Mouse (Mus musculus): ENCODE measurements around the gene Ttc9. TPM values are rescaled to one million over a fixed set of nuclear protein-coding genes. Genes with fewer than 3 reads are reported as not detected.

Ttc9 gene
- polyA plus RNA-seq (2016; fragmentation: Nextera tagmentation; extraction: Ambion mirVana): 6.4 and 7.0 TPM in 2 replicates

DNA sequence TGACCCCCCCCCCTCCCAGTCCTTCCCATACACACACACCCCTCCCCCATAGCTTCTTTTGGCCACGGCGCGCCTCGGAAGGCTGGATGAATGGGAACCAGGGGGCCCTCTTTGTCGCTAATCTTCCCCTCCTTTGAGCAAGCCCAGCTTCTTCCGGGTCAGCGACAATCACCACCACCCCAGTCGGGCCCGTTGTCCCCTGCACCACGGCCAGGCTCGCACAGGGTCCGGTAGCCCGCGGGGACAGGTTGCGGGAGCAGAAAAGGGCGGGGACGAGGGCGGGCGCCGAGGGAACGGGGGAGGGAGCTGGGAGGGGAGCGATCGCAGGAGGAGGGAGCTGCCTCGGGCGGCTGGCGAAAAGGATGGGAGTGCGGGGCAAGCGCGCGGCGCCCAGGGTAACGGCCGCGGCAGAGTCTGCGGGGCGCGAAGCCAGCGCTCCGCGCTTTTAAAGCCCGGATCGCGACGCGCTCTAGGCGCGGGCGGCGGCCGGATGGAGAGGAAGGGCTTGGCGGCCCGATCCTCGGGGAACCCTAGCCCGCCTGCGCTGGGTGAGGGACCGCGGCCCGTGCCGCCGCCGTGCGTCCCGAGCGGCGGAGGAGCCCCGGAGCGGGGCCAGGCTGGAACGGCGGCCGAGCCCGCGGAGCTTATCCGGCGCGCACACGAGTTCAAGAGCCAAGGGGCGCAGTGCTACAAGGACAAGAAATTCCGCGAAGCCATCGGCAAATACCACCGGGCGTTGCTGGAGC lies at the start of gene Ttc9:
TSS of gene Ttc9 (plus strand) at position 335 of the 746 bp plus-strand sequence.
- Histone ChIP-seq H3K9me3 (no peaks in the 10 kb centered on the region), H3K27me3 (replicated peaks) (peaks cover 9% of the 10 kb centered on the region; the same call in 1 of the 2 replicates), H3K4me2 (replicated peaks) (peak within 1 kb of the TSS; percentile 97), H3K4me1 (peaks cover 10% of the 10 kb centered on the region), H3K36me3 (no peaks in the 10 kb centered on the region), H3K9ac (peak within 1 kb of the TSS; percentile 78), H3K4me3 (peak within 1 kb of the TSS; percentile 67), H3K27ac (peak within 1 kb of the TSS; percentile 50; the same call in 1 of the 2 replicates)
- WGBS: under 1% methylated on average over 79 of the region's 82 CpGs
- ATAC-seq (ENCODE audit: low FRiP score, low read depth): peak; percentile 80

DNA sequence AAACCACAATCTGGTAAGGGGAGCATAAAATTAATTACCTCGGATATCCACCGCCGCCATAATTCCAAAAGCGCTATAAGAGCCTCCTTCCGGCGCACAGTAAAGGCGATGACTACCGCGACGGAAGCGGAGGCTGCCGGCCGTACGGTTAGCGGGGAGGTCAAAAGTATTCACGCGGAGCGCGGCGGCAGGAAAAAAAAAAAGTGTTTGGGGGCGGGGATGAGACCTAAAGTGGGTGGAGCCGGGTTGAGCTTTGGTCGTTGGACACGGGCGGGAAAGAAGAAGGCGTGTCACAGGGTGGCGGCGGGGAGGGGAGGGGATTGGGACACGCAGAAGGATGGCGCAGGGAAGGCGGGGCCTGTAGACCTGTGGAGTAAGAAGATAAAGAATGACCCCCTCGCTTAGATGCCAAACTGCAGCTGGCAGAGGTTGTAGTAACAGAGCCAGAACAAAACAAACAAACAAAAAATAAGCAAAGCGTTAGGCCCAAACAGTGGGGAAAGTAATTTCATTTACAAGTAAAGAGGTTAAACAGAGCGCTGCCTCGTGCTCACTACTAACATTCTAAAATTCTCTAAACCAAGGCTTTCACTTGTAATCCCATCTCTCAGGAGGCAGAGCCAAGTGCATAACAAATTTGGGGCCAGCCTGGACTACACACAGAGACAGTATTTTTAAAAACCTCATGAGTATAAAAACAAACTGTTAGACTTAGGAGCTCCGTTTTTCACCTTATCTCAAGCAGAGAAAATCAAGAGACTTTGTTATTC lies 36.0 kb upstream of the Ttc9 start, which contains the start of gene Med6:
TSS of gene Med6 (minus strand) at position 107 of the 770 bp plus-strand sequence.
- peak; percentile 97 for ATAC-seq (ENCODE audit: low FRiP score, low read depth)
- WGBS: 3% methylated on average over 36 of the region's 36 CpGs
- Histone ChIP-seq H3K27me3 (replicated peaks) (no peaks in the 10 kb centered on the region), H3K4me2 (replicated peaks) (peak within 1 kb of the TSS; percentile 75), H3K9ac (peak within 1 kb of the TSS; percentile 72), H3K27ac (no peak within 1 kb of the TSS), H3K4me1 (peaks cover 5% of the 10 kb centered on the region; the same call in 1 of the 2 replicates), H3K4me3 (peak within 1 kb of the TSS; percentile 70), H3K9me3 (no peaks in the 10 kb centered on the region), H3K36me3 (peaks cover 9% of the 10 kb centered on the region; the same call in 1 of the 2 replicates)

DNA sequence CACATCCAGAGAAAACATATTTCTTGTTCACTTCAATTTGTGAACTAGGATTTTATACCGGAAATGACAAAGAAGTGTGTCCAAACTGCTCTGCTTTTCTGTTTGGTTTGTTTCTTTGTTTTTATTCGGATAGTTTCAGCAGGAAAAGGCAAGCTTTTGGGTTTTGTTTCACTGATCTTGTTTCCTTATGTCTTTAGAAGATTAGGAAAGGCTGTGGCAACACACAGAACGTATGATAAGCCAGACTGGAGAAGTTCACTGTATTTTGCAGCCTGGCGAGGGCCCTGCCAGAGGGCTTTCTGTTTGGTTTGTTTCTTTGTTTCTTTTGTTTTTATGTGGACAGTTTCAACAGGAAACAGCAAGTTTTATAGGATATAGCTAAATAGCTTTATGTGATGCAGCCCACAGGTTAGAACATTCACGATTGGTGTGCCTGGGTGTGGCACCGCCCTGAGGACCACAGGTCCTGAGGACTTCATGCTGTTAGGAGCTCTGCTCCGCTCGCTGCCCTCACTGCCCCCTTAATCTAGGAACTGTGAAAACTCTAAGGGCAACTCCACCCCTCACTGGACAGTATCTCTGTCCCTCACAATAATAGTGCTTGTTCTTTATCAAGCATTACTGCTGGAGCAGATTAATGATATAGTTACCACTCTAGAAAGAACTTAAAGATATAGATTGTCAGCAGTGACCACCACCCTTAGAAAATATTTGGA lies 34.3 kb upstream of the Ttc9 start:
- H3K4me1 ChIP-seq: peaks cover 5% of the 10 kb centered on the region; the same call in 1 of the 2 replicates
- WGBS: 85% methylated on average over 8 of the region's 8 CpGs
- no peak overlapping the region for H3K27ac ChIP-seq
- H3K9me3 ChIP-seq: no peaks in the 10 kb centered on the region
- H3K4me3 ChIP-seq: no peak overlapping the region
- no peak overlapping the region for H3K4me2 ChIP-seq (replicated peaks)
- ATAC-seq (ENCODE audit: low FRiP score, low read depth): no peak
- no peaks in the 10 kb centered on the region for H3K36me3 ChIP-seq
- H3K27me3 ChIP-seq (replicated peaks): no peaks in the 10 kb centered on the region; the same call in 1 of the 2 replicates
- H3K9ac ChIP-seq: no peak overlapping the region

DNA sequence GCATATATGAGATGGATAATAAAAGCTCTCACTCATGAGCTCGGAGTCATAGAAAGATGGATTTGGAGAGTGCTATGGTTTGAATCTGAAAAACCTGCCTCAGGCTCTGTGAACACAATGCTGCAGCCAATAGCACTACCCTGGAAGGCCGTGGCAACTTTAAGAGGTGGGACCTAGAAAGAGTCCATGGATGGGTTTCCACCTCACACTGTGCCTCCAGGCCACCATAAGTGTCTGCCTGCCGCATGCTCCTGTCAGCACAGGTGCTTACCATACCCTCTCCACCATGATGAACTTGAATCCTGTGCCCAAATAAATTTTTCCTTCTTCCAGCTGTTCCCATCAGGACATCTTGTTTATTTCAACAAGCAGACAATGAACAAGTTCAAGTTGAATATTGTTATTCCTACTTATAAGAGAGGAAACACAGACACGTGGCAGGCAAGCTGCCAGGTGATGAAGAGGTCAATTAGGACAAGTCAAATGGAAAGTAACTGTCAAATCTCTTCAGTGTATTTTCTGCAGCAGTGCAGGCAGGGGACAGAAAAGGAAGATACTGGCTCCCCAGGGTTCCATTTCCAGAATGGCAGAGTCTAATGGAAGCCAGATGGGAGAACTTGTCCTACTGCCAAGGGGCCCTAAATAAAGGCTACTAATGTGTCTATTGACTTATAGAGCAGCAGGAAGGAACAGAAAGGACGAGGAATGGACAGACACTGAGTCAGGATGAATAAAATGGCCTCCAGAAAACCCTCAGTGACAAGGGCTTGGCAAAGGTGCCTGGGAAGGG lies 25.9 kb upstream of the Ttc9 start:
- ATAC-seq (ENCODE audit: low FRiP score, low read depth): no peak
- 57% methylated on average over 5 of the region's 5 CpGs for whole genome bisulfite sequencing
- no peak overlapping the region for H3K4me3 ChIP-seq

DNA sequence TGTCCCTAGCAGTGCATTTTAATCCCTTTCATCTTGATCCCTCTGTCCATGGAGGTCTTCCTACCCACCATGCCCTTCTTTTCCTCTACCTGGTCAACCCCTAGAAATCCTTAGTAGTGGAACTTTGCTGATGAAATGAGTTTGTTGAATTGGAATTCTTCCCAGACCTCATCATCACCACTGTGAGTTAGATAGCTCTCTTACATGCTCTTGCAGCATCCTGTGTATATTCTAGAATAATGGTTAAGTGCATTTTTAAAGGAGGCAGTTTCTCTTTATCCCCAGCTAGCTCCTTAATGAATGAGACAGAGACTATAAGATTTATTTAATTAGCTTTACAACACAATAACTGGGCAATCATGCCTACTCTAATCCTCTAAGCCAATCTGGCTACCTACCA lies 21.6 kb upstream of the Ttc9 start:
- H3K4me2 ChIP-seq (replicated peaks): no peak overlapping the region
- no peaks in the 10 kb centered on the region for H3K4me1 ChIP-seq
- H3K4me3 ChIP-seq: no peak overlapping the region
- H3K36me3 ChIP-seq: no peaks in the 10 kb centered on the region
- no peak overlapping the region for H3K9ac ChIP-seq
- no peak overlapping the region for H3K27ac ChIP-seq
- H3K9me3 ChIP-seq: no peaks in the 10 kb centered on the region
- no peak for ATAC-seq (ENCODE audit: low FRiP score, low read depth)
- H3K27me3 ChIP-seq (replicated peaks): no peaks in the 10 kb centered on the region

More for the DNA sequence above, 25.9 kb upstream of the Ttc9 start:
- Histone ChIP-seq H3K4me1 (no peaks in the 10 kb centered on the region), H3K9me3 (no peaks in the 10 kb centered on the region), H3K9ac (no peak overlapping the region), H3K4me2 (replicated peaks) (no peak overlapping the region), H3K36me3 (no peaks in the 10 kb centered on the region), H3K27me3 (replicated peaks) (no peaks in the 10 kb centered on the region; the same call in 1 of the 2 replicates), H3K27ac (no peak overlapping the region)

DNA sequence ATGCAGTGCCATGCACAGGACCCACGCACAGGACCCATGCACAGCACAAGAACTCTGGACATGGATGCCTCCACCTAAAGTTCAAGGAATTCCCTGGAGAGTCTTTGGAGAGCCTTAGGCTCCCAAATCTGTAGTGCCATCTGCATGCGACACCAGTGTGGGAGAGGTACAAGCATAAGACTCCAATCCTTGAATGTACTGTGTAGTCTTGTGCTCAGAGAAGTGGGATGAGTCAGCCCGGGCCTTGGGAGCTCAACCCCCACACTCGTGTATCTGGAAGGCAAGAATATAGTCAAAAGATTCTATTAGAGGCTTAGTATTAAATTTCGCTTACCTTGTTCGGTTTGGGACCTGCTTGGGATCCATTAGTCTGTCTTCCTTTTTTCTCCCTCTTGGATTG lies 15.2 kb upstream of the Ttc9 start:
- Histone ChIP-seq H3K36me3 (no peaks in the 10 kb centered on the region), H3K4me2 (replicated peaks) (no peak overlapping the region), H3K27me3 (replicated peaks) (no peaks in the 10 kb centered on the region), H3K27ac (no peak overlapping the region), H3K4me3 (no peak overlapping the region), H3K4me1 (no peaks in the 10 kb centered on the region), H3K9me3 (no peaks in the 10 kb centered on the region), H3K9ac (no peak overlapping the region)
- no peak for ATAC-seq (ENCODE audit: low FRiP score, low read depth)
- WGBS: 84% methylated on average over 6 of the region's 6 CpGs

DNA sequence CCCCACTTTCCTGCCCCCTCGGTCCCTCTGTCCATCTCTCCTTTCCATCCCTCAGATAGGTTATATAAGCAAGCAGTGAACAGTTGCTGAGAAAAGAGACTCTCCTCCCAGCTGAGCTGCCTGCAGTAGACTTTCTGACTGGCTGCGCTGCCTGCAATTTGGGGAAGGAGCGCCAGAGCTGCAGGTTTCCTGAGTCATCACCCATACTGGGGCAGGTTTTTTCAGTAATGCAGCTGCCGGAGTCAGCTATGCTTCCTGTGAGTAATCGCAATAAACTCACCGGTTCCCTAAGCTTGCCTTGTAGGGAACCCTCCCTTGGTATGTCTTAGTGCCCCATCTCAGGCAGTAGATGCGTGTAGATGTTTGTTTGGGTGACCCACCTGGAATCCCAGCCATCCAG lies 14.1 kb upstream of the Ttc9 start:
- ATAC-seq (ENCODE audit: low FRiP score, low read depth): no peak
- WGBS: 53% methylated on average over 7 of the region's 7 CpGs
- Histone ChIP-seq H3K36me3 (no peaks in the 10 kb centered on the region), H3K4me1 (no peaks in the 10 kb centered on the region), H3K9me3 (no peaks in the 10 kb centered on the region), H3K27me3 (replicated peaks) (no peaks in the 10 kb centered on the region), H3K4me2 (replicated peaks) (no peak overlapping the region), H3K9ac (no peak overlapping the region), H3K4me3 (no peak overlapping the region), H3K27ac (no peak overlapping the region)

DNA sequence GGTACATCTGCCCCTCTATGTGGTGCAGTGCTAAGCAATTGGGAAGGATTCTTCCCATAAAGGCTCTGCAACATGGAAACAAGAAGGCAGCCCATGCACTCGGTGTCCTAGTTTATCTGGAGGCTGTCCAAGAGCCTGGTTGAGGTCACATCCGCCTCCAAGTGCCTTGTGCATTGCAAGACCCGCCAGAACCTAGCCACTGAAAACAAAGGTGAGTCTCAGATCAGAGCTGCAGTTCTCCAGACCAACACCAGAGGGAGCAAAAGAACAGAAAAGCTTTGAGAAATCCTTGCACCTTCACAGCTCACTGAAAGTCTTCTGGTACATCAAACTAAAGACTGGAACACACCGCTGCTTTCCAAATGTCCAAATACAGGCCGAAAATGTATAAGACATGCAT lies 11.7 kb upstream of the Ttc9 start:
- ATAC-seq (ENCODE audit: low FRiP score, low read depth): no peak
- H3K4me2 ChIP-seq (replicated peaks): no peak overlapping the region
- WGBS: 25% methylated on average over 5 of the region's 5 CpGs

DNA sequence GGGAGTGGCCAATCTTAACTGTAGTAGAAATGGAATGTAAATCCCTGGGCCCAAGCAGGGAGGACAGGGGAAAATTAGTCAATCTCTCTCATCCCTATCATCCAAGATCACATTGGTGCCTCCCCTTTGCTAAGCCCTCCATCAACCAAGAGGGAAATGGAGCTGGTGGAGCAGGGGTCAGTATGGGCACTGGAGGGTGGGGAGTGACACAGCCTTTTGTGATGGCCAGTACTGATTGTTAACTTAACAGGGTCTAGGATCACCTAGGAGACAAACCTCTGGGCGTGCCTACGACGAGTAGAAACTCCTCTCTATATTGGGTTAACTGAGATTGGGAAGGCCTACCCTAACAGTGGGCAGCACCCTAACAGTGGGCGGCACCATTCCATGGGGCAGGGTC lies 7.7 kb upstream of the Ttc9 start:
- Histone ChIP-seq H3K9me3 (no peaks in the 10 kb centered on the region), H3K27me3 (replicated peaks) (no peaks in the 10 kb centered on the region), H3K36me3 (no peaks in the 10 kb centered on the region), H3K4me3 (no peak overlapping the region), H3K27ac (no peak overlapping the region), H3K4me1 (no peaks in the 10 kb centered on the region), H3K9ac (no peak overlapping the region), H3K4me2 (replicated peaks) (no peak overlapping the region)
- 74% methylated on average over 4 of the region's 4 CpGs for WGBS
- no peak for ATAC-seq (ENCODE audit: low FRiP score, low read depth)

More for the DNA sequence above, 11.7 kb upstream of the Ttc9 start:
- Histone ChIP-seq H3K9me3 (no peaks in the 10 kb centered on the region), H3K4me3 (no peak overlapping the region), H3K9ac (no peak overlapping the region), H3K27me3 (replicated peaks) (no peaks in the 10 kb centered on the region), H3K27ac (no peak overlapping the region), H3K36me3 (no peaks in the 10 kb centered on the region), H3K4me1 (no peaks in the 10 kb centered on the region)

DNA sequence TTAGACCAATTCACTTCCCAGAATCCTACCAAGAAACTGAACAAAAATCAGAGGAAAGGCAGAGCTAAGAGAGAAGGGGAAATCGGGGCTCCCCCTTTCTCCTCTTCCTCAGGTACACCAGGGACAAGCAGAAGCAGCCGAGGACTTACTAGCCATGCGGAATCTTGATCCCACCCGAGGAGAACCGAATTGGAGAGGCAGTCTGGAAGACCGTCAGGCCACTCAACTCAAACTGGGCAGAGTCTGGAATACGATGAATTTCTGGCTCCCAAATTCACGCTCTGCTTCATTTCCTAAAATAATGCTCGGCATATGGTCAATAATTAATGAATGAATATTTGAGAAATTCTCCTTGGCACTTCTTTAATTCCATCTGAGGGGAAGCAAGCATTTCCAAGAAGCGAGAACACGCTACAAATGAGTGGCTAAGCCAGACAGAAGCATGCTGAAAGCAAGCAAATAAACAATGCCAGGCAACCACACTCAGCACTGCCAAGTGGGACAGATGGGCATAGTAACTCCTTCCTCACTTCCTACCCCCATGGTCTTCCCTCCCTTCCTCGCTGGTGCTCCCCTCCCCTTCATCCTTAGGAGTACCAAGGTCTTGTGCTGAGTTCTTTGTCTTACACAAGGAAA lies 4.7 kb upstream of the Ttc9 start:
- Histone ChIP-seq H3K4me2 (replicated peaks) (no peak overlapping the region), H3K4me3 (no peak overlapping the region), H3K4me1 (no peaks in the 10 kb centered on the region; the same call in 1 of the 2 replicates), H3K9ac (no peak overlapping the region), H3K9me3 (no peaks in the 10 kb centered on the region), H3K27me3 (replicated peaks) (peaks cover 9% of the 10 kb centered on the region; the same call in 1 of the 2 replicates), H3K27ac (no peak overlapping the region), H3K36me3 (no peaks in the 10 kb centered on the region)
- ATAC-seq (ENCODE audit: low FRiP score, low read depth): no peak
- 80% methylated on average over 12 of the region's 12 CpGs for WGBS

DNA sequence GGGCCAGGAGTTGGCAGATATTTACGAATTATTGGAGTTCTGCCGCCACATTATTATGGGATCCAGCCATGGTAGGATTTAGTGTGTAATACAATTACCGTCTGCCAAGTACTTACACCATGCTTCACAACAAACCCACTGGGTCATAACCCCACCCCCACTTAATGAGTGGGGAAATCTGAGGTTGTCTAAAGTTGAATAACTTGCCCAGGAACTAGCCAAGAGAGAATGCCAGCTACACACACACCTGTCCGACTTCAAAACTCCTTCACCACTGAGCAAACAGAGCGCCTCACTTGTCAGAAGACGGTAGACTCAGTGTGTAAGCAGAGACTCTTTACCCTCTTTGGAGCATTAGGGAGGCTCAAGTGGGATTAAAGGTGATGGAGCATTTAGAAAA lies 3.6 kb upstream of the Ttc9 start:
- no peaks in the 10 kb centered on the region for H3K36me3 ChIP-seq
- H3K4me3 ChIP-seq: no peak overlapping the region
- no peak overlapping the region for H3K4me2 ChIP-seq (replicated peaks)
- WGBS: 90% methylated on average over 6 of the region's 6 CpGs
- H3K4me1 ChIP-seq: peaks cover 10% of the 10 kb centered on the region
- no peak overlapping the region for H3K9ac ChIP-seq
- no peak for ATAC-seq (ENCODE audit: low FRiP score, low read depth)
- H3K27me3 ChIP-seq (replicated peaks): peaks cover 9% of the 10 kb centered on the region; the same call in 1 of the 2 replicates
- H3K9me3 ChIP-seq: no peaks in the 10 kb centered on the region
- no peak overlapping the region for H3K27ac ChIP-seq

Measured in neural tube, embryonic 12.5 days (tissue).